Comparison of ENCODE assay signal across 8 mouse cellular contexts in the genomic region with DNA sequence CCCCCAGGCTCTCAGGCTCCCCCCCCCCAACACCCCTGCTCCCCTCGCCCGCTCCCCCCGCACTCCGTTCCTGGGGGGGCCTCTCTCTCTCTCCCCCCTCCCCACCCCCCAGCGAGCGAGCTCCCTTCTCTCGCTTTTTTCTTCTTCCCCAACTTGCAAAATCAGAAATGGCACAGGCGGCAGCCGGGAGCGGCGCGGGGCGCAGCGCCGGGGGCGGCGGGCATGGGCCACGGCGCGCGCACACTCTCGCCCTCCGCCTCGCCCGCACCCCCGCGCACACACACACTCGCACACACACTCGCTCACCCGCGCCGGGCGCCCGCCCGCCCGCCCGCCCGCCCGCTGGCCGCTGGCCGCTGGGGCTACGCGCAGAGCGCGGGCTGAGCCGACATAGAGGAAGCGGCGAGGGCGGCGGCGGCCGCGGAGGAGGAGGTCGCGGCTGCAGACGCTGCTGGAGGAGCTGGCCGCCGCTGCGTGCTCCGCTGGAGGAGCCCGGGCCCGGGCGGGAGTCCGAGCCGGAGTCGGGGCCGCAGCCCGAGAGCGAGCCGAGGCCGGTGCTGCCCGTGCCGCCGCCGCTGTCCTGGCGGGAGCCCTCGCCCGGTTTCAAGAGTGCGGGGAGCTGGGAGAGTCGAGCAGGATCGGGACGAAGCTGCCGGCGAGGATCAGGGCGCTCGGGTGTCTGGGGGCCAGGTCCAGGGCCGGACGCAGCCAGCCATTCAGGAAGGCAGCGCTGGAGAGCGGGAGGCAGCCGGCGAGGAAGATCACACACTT. TPM values are rescaled to one million over a fixed set of nuclear protein-coding genes. Genes with fewer than 3 reads are reported as not detected.
DNase-seq lines count a peak whose midpoint lies in the region; ATAC-seq and TF ChIP-seq lines count a peak whose summit lies in the region.

No protein-coding gene starts in this region.

- H3K4me1 ChIP-seq in embryonic facial prominence, embryonic 11.5 days (ENCODE audit: control insufficient read depth, insufficient read depth, low read length): no peaks in the 10 kb centered on the region
- peaks cover 34% of the 10 kb centered on the region for H3K4me1 ChIP-seq in limb, embryonic 12.5 days (replicated peaks)
- peaks cover 5% of the 10 kb centered on the region for H3K4me1 ChIP-seq in midbrain, embryonic 16.5 days (ENCODE audit: control insufficient read depth, insufficient read depth, low read length)

- H3K27me3 ChIP-seq in embryonic facial prominence, embryonic 11.5 days (ENCODE audit: control insufficient read depth, insufficient read depth, low read length): no peaks in the 10 kb centered on the region
- peaks cover 72% of the 10 kb centered on the region for H3K27me3 ChIP-seq in limb, embryonic 12.5 days
- no peaks in the 10 kb centered on the region for H3K27me3 ChIP-seq in midbrain, embryonic 16.5 days (ENCODE audit: control insufficient read depth, insufficient read depth, low read depth, low read length)

- peak overlapping the region; percentile 80 for H3K4me2 ChIP-seq in embryonic facial prominence, embryonic 11.5 days (ENCODE audit: low read depth, low read length)
- H3K4me2 ChIP-seq in limb, embryonic 12.5 days: peak overlapping the region; percentile 89
- peak overlapping the region; percentile 86 for H3K4me2 ChIP-seq in midbrain, embryonic 16.5 days (ENCODE audit: low read length)

- no peaks in the 10 kb centered on the region for H3K36me3 ChIP-seq in embryonic facial prominence, embryonic 11.5 days (replicated peaks; ENCODE audit: control insufficient read depth, insufficient read depth, low read depth, low read length)
- H3K36me3 ChIP-seq in limb, embryonic 12.5 days: no peaks in the 10 kb centered on the region
- no peaks in the 10 kb centered on the region for H3K36me3 ChIP-seq in midbrain, embryonic 16.5 days (ENCODE audit: control insufficient read depth, insufficient read depth, low read length)

- H3K9ac ChIP-seq in embryonic facial prominence, embryonic 11.5 days (replicated peaks; ENCODE audit: low read length): peak overlapping the region; percentile 100
- peak overlapping the region; percentile 87 for H3K9ac ChIP-seq in limb, embryonic 12.5 days (replicated peaks)
- H3K9ac ChIP-seq in midbrain, embryonic 16.5 days (ENCODE audit: low read depth, low read length): peak overlapping the region; percentile 99

- no peaks in the 10 kb centered on the region for H3K9me3 ChIP-seq in embryonic facial prominence, embryonic 11.5 days (replicated peaks; ENCODE audit: control insufficient read depth, low read length)
- no peaks in the 10 kb centered on the region for H3K9me3 ChIP-seq in limb, embryonic 12.5 days
- H3K9me3 ChIP-seq in midbrain, embryonic 16.5 days (replicated peaks; ENCODE audit: control insufficient read depth, low read length, poor library complexity, severe bottlenecking): no peaks in the 10 kb centered on the region

- 0% methylated on average over 43 of the region's 92 CpGs for WGBS in embryonic facial prominence, embryonic 11.5 days
- WGBS in limb, embryonic 12.5 days: under 1% methylated on average over 68 of the region's 92 CpGs
- WGBS in midbrain, embryonic 16.5 days: under 1% methylated on average over 65 of the region's 92 CpGs

- H3K27ac ChIP-seq in left cerebral cortex, adult 2 months: peak overlapping the region; percentile 97
- H3K27ac ChIP-seq in embryonic facial prominence, embryonic 11.5 days (replicated peaks; ENCODE audit: low read depth, low read length): peak overlapping the region; percentile 100
- H3K27ac ChIP-seq in limb, embryonic 12.5 days: peak overlapping the region; percentile 90
- H3K27ac ChIP-seq in midbrain, embryonic 16.5 days (ENCODE audit: low read length): peak overlapping the region; percentile 100

- peak in 1 of 2 experiments; percentile 63 for DNase-seq in left cerebral cortex, adult 2 months (ENCODE audit: extremely low spot score in 1 of 2, low spot score in 2 of 2)
- DNase-seq in left cerebral cortex, adult 8-10 months (ENCODE audit: low spot score in 2 of 2): no peak
- peak; percentile 67 for DNase-seq in ZHBTc4 (ENCODE audit: low read depth, low spot score)
- no peak for DNase-seq in embryonic facial prominence, embryonic 11.5 days (ENCODE audit: low spot score)
- peak; percentile 66 to 72 for DNase-seq in heart, postnatal 14 days
- DNase-seq in thymus, postnatal 36 days: no peak

- intact Hi-C loops in left cerebral cortex, adult 2 months (cut with DNase I): no loop called here
- intact Hi-C loops in heart, postnatal 14 days (cut with DNase I): no loop called here

- peak overlapping the region; percentile 83 for H3K4me3 ChIP-seq in left cerebral cortex, adult 2 months
- H3K4me3 ChIP-seq in embryonic facial prominence, embryonic 11.5 days (ENCODE audit: low read depth, low read length): peak overlapping the region; percentile 96
- H3K4me3 ChIP-seq in limb, embryonic 12.5 days (replicated peaks): peak overlapping the region; percentile 71
- H3K4me3 ChIP-seq in midbrain, embryonic 16.5 days (ENCODE audit: low read depth, low read length): peak overlapping the region; percentile 90

- TF ChIP-seq CTCF in left cerebral cortex, adult 2 months (IDR thresholded peaks at IDR 0.05): no peak

- ATAC-seq in embryonic facial prominence, embryonic 11.5 days (replicated peaks; ENCODE audit: insufficient number of reproducible peaks, low FRiP score, low TSS enrichment, low read depth): 0 out of 2 replicates have a peak, but pooled peaks have one; percentile 3
- ATAC-seq in limb, embryonic 12.5 days (ENCODE audit: insufficient number of reproducible peaks, insufficient read depth, low FRiP score, low TSS enrichment, low read depth): 0 out of 2 replicates have a peak, but pooled peaks have one; percentile 9
- peak; percentile 4 for ATAC-seq in midbrain, embryonic 16.5 days

RNA-seq across cellular contexts. Expression of gene Nr2f1, which starts 0.5 kb away (rescaled TPM):
- 100 to 1,000 TPM; 118 to 125 TPM for total RNA-seq in left cerebral cortex, adult 2 months (2021)
- total RNA-seq in left cerebral cortex, adult 8-10 months (2022): 100 to 1,000 TPM in 1 of 4 experiments, 10 to 100 TPM in 3; 92.7 to 104 (median 96.8) TPM
- polyA plus RNA-seq in embryonic facial prominence, embryonic 11.5 days (2014; fragmentation: Nextera tagmentation; extraction: Ambion mirVana): 56.1 and 57.3 TPM in 2 replicates
- total RNA-seq in heart, postnatal 14 days (2021): 1 to 10 TPM; 3.8 to 4.9 TPM
- polyA plus RNA-seq in limb, embryonic 12.5 days (2016; fragmentation: Nextera tagmentation; extraction: Ambion mirVana): 5.7 and 6.6 TPM in 2 replicates
- 46.0 and 64.0 TPM in 2 replicates for polyA plus RNA-seq in midbrain, embryonic 16.5 days (2015; fragmentation: Nextera tagmentation; extraction: Ambion mirVana)

Comparison
In these comparisons a context has a peak if more than half of its experiments do, and no peak if none do; other contexts are left out.
1. DNase-seq: peak in ZHBTc4 (single experiment) and heart, postnatal 14 days (2 of 2); none in left cerebral cortex, adult 8-10 months (0 of 2), embryonic facial prominence, embryonic 11.5 days (single experiment) and thymus, postnatal 36 days (0 of 2).
2. RNA of gene Nr2f1, which starts 0.5 kb away (total RNA-seq): 118 to 125 TPM in left cerebral cortex, adult 2 months and 92.7 to 104 TPM in left cerebral cortex, adult 8-10 months; 3.8 to 4.9 TPM in heart, postnatal 14 days; every median in the first group is over 10 times any median in the second.
3. Peak in every context shown above with its lines, with median percentiles within 50 percentile points of each other: H3K27ac ChIP-seq, H3K4me3 ChIP-seq, ATAC-seq, H3K4me2 ChIP-seq and H3K9ac ChIP-seq.